Mouse (Mus musculus) adrenal gland, postnatal 4 days (tissue): ENCODE data around the gene Nectin3. TPM values are rescaled to one million over a fixed set of nuclear protein-coding genes. Genes with fewer than 3 reads are reported as not detected.

Source experiments
- DNase-seq, 2 experiments: peaks; one replicate each; pipeline ENCODE4 v3.0.0; 2021 to 2022; ENCODE audit warnings: low spot score in 2 of 2, mixed read lengths in 2 of 2
- long read RNA-seq, 2 experiments: library from polyadenylated mRNA; stranded (forward); transcript quantifications; one replicate each; pipeline ENCODE4 v2.0.0; 2021
- total RNA-seq, 2 experiments: library from RNA; stranded (reverse); gene quantifications; 2 replicates each; pipeline ENCODE4 v1.2.3; 2021

The Nectin3 gene
- total RNA-seq: 10 to 100 TPM; 39.1 to 44.1 TPM
- long read RNA-seq, experiment 1, transcript Nectin3-201 (6 exons, 3,062 nt): major isoform, 22 of 31 reads
- long read RNA-seq, experiment 1, partial matches to known transcripts: 0 of 31 reads
- long read RNA-seq, experiment 1, other reads (novel, unspliced or antisense): 8 of 31 reads
- long read RNA-seq, experiment 2, transcript Nectin3-201 (6 exons, 3,062 nt): major isoform, 66 of 92 reads
- long read RNA-seq, experiment 2, partial matches to known transcripts: 3 of 92 reads
- long read RNA-seq, experiment 2, other reads (novel, unspliced or antisense): 19 of 92 reads

- no peak for DNase-seq
Observed at GRCm38 (mm10) chr16:46498421-46498789, at the start of gene Nectin3. Nectin3 (minus strand) TSS chr16:46498525.

- no peak for DNase-seq
Observed at GRCm38 (mm10) chr16:46538092-46538491, 39.8 kb upstream of the Nectin3 start.

- no peak for DNase-seq
Observed at GRCm38 (mm10) chr16:46532465-46533254, 34.3 kb upstream of the Nectin3 start.

- DNase-seq: no peak
Observed at GRCm38 (mm10) chr16:46531023-46531422, 32.7 kb upstream of the Nectin3 start.

GRCm38 (mm10) chr16:46520885-46521417 lies 22.6 kb upstream of the Nectin3 start:
- no peak for DNase-seq

GRCm38 (mm10) chr16:46519606-46520005 lies 21.3 kb upstream of the Nectin3 start:
- DNase-seq: no peak

GRCm38 (mm10) chr16:46507944-46508333 lies 9.6 kb upstream of the Nectin3 start:
- DNase-seq: no peak

GRCm38 (mm10) chr16:46507260-46507943 lies 9.1 kb upstream of the Nectin3 start:
- no peak for DNase-seq

- DNase-seq: no peak
Observed at GRCm38 (mm10) chr16:46504006-46504405, 5.7 kb upstream of the Nectin3 start.

- no peak for DNase-seq
Observed at GRCm38 (mm10) chr16:46502311-46502710, 4.0 kb upstream of the Nectin3 start.

GRCm38 (mm10) chr16:46500759-46501158 lies 2.4 kb upstream of the Nectin3 start:
- DNase-seq: no peak

- DNase-seq: peak in 1 of 2 experiments; percentile 6
Observed at GRCm38 (mm10) chr16:46497686-46498420, 472 bp downstream of the Nectin3 start.

- DNase-seq: peak; percentile 82 to 88
Observed at GRCm38 (mm10) chr16:46496889-46497685, 1.2 kb downstream of the Nectin3 start.

- peak; percentile 13 to 30 for DNase-seq
Observed at GRCm38 (mm10) chr16:46496031-46496868, 2.1 kb downstream of the Nectin3 start.

GRCm38 (mm10) chr16:46495201-46495600 lies 3.1 kb downstream of the Nectin3 start:
- no peak for DNase-seq

GRCm38 (mm10) chr16:46487436-46488097 lies 10.8 kb downstream of the Nectin3 start:
- peak in 1 of 2 experiments; percentile 27 for DNase-seq

GRCm38 (mm10) chr16:46477336-46477735 lies 21.0 kb downstream of the Nectin3 start:
- no peak for DNase-seq

- DNase-seq: no peak
Observed at GRCm38 (mm10) chr16:46451421-46451820, 46.9 kb downstream of the Nectin3 start.

- no peak for DNase-seq
Observed at GRCm38 (mm10) chr16:46449013-46449412, 49.3 kb downstream of the Nectin3 start.
